Mouse (Mus musculus) G1E (cell line): ENCODE measurements around the gene Ap2m1. TPM values are rescaled to one million over a fixed set of nuclear protein-coding genes. Genes with fewer than 3 reads are reported as not detected.

Source experiments
- ATAC-seq: 2 replicates; pipeline ENCODE4 v1.8.0; 2016; ENCODE audit warnings: mild to moderate bottlenecking; ENCODE audit not compliant: insufficient number of reproducible peaks, poor library complexity, low FRiP score, severe bottlenecking; ENCODE audit errors: extremely low read depth
- DNase-seq: peaks from one replicate; pipeline ENCODE4 v3.0.0; 2012; ENCODE audit warnings: low spot score
- H3K27me3 ChIP-seq: 2 replicates; pipeline ENCODE4 v1.6.1; 2012; ENCODE audit warnings: mild to moderate bottlenecking, low read length, inconsistent platforms; ENCODE audit not compliant: insufficient read depth
- H3K36me3 ChIP-seq: replicated peaks from 2 replicates; pipeline ENCODE3; 2012; ENCODE audit warnings: mild to moderate bottlenecking, inconsistent platforms
- H3K4me1 ChIP-seq: 2 replicates; pipeline ENCODE4 v1.6.1; 2012; ENCODE audit warnings: low read depth, low read length, inconsistent platforms, mixed read lengths; ENCODE audit not compliant: insufficient read depth
- H3K4me3 ChIP-seq: 2 replicates; pipeline ENCODE4 v1.5.1; 2012; ENCODE audit warnings: low read depth, mild to moderate bottlenecking, inconsistent platforms, low read length, moderate library complexity, mixed read lengths
- H3K9me3 ChIP-seq: replicated peaks from 2 replicates; pipeline ENCODE4 v1.6.1; 2012; ENCODE audit warnings: inconsistent platforms
- CTCF ChIP-seq: IDR thresholded peaks from 2 replicates; pipeline ENCODE4 v1.5.1; 2012; ENCODE audit warnings: low read depth, low read length, inconsistent platforms, mixed read lengths
- GATA1 ChIP-seq: IDR thresholded peaks from 2 replicates; pipeline ENCODE4 v1.6.1; 2012; ENCODE audit warnings: borderline replicate concordance, low read length, inconsistent platforms, mixed read lengths
- GATA2 ChIP-seq: IDR thresholded peaks from 2 replicates; pipeline ENCODE4 v1.6.1; 2012; ENCODE audit warnings: low read depth, low read length, inconsistent platforms, borderline replicate concordance
- POLR2AphosphoS5 ChIP-seq: IDR thresholded peaks from 2 replicates; pipeline ENCODE4 v1.6.1; 2012; ENCODE audit warnings: low read depth, low read length, inconsistent platforms; ENCODE audit not compliant: insufficient replicate concordance
- TAL1 ChIP-seq: conservative IDR thresholded peaks from 2 replicates; pipeline ENCODE4 v1.6.1; 2012; ENCODE audit warnings: low read depth, low read length, inconsistent platforms, mixed read lengths
- polyA plus RNA-seq: library from polyadenylated mRNA; stranded (reverse); fragments of >175 nt; gene quantifications from 2 replicates; pipeline ENCODE4 v1.2.3, GENCODE M21; 2012
- total RNA-seq, 2 experiments: library from RNA; stranded (forward) in 1 of 2; stranded (reverse) in 1 of 2; fragments of 200-1000 nt in 1 of 2; fragments of >200 nt in 1 of 2; fragmentation: Nextera tagmentation in 1 of 2; gene quantifications; 2 replicates each; pipeline ENCODE4 v1.2.3; 2014 to 2017

Gene Ap2m1
- total and polyA plus RNA-seq, 3 experiments = 73.4 to 342 (median 186) TPM

GRCm38 (mm10) chr16:20565075-20565474, 29.8 kb downstream of the Ap2m1 start:
- DNase-seq = no peak
- no peak overlapping the region for H3K4me3 ChIP-seq
- peaks cover 11% of the 10 kb centered on the region for H3K27me3 ChIP-seq
- peaks cover 7% of the 10 kb centered on the region for H3K4me1 ChIP-seq
- ATAC-seq = no peak
- TF ChIP-seq GATA1 (no peak), TAL1 (no peak), POLR2AphosphoS5 (no peak), GATA2 (no peak), CTCF (no peak)
- H3K9me3 ChIP-seq = no peaks in the 10 kb centered on the region
- peaks cover 36% of the 10 kb centered on the region for H3K36me3 ChIP-seq

- DNase-seq (no peak), ATAC-seq (no peak)
- Histone ChIP-seq H3K9me3 (peaks cover 8% of the 10 kb centered on the region), H3K4me3 (peak within 1 kb of the TSS; percentile 71), H3K36me3 (no peaks in the 10 kb centered on the region), H3K4me1 (peaks cover 48% of the 10 kb centered on the region), H3K27me3 (peaks cover 40% of the 10 kb centered on the region)
- TF ChIP-seq POLR2AphosphoS5 (no peak), GATA1 (no peak), TAL1 (no peak), GATA2 (no peak), CTCF (no peak)
These were observed 54.2 kb downstream of the Ap2m1 start, which contains the start of gene Vwa5b2 for GRCm38 (mm10) chr16:20589366-20589938. Gene Vwa5b2 (plus strand): TSS chr16:20589471.

GRCm38 (mm10) chr16:20589939-20590679, 54.8 kb downstream of the Ap2m1 start:
- H3K4me1 ChIP-seq = peaks cover 55% of the 10 kb centered on the region
- no peak for ATAC-seq
- H3K36me3 ChIP-seq = no peaks in the 10 kb centered on the region
- peaks cover 40% of the 10 kb centered on the region for H3K27me3 ChIP-seq
- TF ChIP-seq GATA1 (no peak), TAL1 (no peak), POLR2AphosphoS5 (no peak), CTCF (no peak), GATA2 (no peak)
- peak overlapping the region; percentile 71 for H3K4me3 ChIP-seq
- DNase-seq = no peak
- H3K9me3 ChIP-seq = peaks cover 8% of the 10 kb centered on the region

GRCm38 (mm10) chr16:20590680-20591038, 55.4 kb downstream of the Ap2m1 start:
- no peak for ATAC-seq
- Histone ChIP-seq H3K4me3 (peak overlapping the region; percentile 71; the same call in 1 of the 2 replicates), H3K9me3 (peaks cover 8% of the 10 kb centered on the region), H3K36me3 (no peaks in the 10 kb centered on the region), H3K27me3 (peaks cover 40% of the 10 kb centered on the region), H3K4me1 (peaks cover 60% of the 10 kb centered on the region)
- no peak for DNase-seq
- TF ChIP-seq GATA1 (no peak), TAL1 (no peak), GATA2 (no peak), CTCF (no peak), POLR2AphosphoS5 (no peak)

- peaks cover 66% of the 10 kb centered on the region for H3K4me1 ChIP-seq
- DNase-seq (no peak), ATAC-seq (no peak)
- H3K27me3 ChIP-seq = peaks cover 40% of the 10 kb centered on the region
- no peaks in the 10 kb centered on the region for H3K36me3 ChIP-seq
- TF ChIP-seq POLR2AphosphoS5 (no peak), GATA2 (no peak), TAL1 (no peak), CTCF (no peak), GATA1 (no peak)
- peak overlapping the region; percentile 57; the same call in 1 of the 2 replicates for H3K4me3 ChIP-seq
- H3K9me3 ChIP-seq = peaks cover 8% of the 10 kb centered on the region
These were observed 55.9 kb downstream of the Ap2m1 start for GRCm38 (mm10) chr16:20591076-20591705.

Other genes starting within 250 kb of the Ap2m1 start
- gene Parl, start 233.1 kb upstream of the Ap2m1 start, total RNA-seq (2014; fragmentation: Nextera tagmentation) = 68.8 and 70.4 TPM in 2 replicates
- 85.7 and 131 TPM in 2 replicates for gene Parl, start 233.1 kb upstream of the Ap2m1 start, total RNA-seq (2017)
- 301 and 317 TPM in 2 replicates for gene Parl, start 233.1 kb upstream of the Ap2m1 start, polyA plus RNA-seq
- not detected in 2 replicates for gene Cyp2ab1, start 210.1 kb upstream of the Ap2m1 start, total RNA-seq (2014; fragmentation: Nextera tagmentation)
- gene Cyp2ab1, start 210.1 kb upstream of the Ap2m1 start, total RNA-seq (2017) = 0.17 TPM in 1 of 2 replicates, not detected in the other
- gene Cyp2ab1, start 210.1 kb upstream of the Ap2m1 start, polyA plus RNA-seq = not detected in 2 replicates
- gene Abcc5, start 109.1 kb upstream of the Ap2m1 start, total RNA-seq (2014; fragmentation: Nextera tagmentation) = 59.5 and 76.4 TPM in 2 replicates
- gene Abcc5, start 109.1 kb upstream of the Ap2m1 start, total RNA-seq (2017) = 20.7 and 24.6 TPM in 2 replicates
- gene Abcc5, start 109.1 kb upstream of the Ap2m1 start, polyA plus RNA-seq = 3.2 and 3.6 TPM in 2 replicates
- 40.5 and 43.6 TPM in 2 replicates for gene Eif2b5, start 36.7 kb upstream of the Ap2m1 start, total RNA-seq (2014; fragmentation: Nextera tagmentation)
- gene Eif2b5, start 36.7 kb upstream of the Ap2m1 start, total RNA-seq (2017) = 105 and 107 TPM in 2 replicates
- 24.8 and 25.5 TPM in 2 replicates for gene Eif2b5, start 36.7 kb upstream of the Ap2m1 start, polyA plus RNA-seq
- 51.8 and 57.2 TPM in 2 replicates for gene Dvl3, start 18.5 kb upstream of the Ap2m1 start, total RNA-seq (2014; fragmentation: Nextera tagmentation)
- gene Dvl3, start 18.5 kb upstream of the Ap2m1 start, total RNA-seq (2017) = 2.8 and 3.0 TPM in 2 replicates
- gene Dvl3, start 18.5 kb upstream of the Ap2m1 start, polyA plus RNA-seq = 26.9 and 28.2 TPM in 2 replicates
- gene Abcf3, start 13.1 kb downstream of the Ap2m1 start, total RNA-seq (2014; fragmentation: Nextera tagmentation) = 34.6 and 35.1 TPM in 2 replicates
- 66.1 and 70.1 TPM in 2 replicates for gene Abcf3, start 13.1 kb downstream of the Ap2m1 start, total RNA-seq (2017)
- 21.1 and 22.1 TPM in 2 replicates for gene Abcf3, start 13.1 kb downstream of the Ap2m1 start, polyA plus RNA-seq
- gene Vwa5b2, start 54.0 kb downstream of the Ap2m1 start, total RNA-seq (2014; fragmentation: Nextera tagmentation) = not detected in 2 replicates
- gene Vwa5b2, start 54.0 kb downstream of the Ap2m1 start, total RNA-seq (2017) = 0.29 TPM in 1 of 2 replicates, not detected in the other
- 0.02 and 0.07 TPM in 2 replicates for gene Vwa5b2, start 54.0 kb downstream of the Ap2m1 start, polyA plus RNA-seq
- gene Eef1akmt4, start 76.1 kb downstream of the Ap2m1 start, total RNA-seq (2014; fragmentation: Nextera tagmentation) = 16.4 and 22.1 TPM in 2 replicates
- gene Eef1akmt4, start 76.1 kb downstream of the Ap2m1 start, total RNA-seq (2017) = 9.8 and 11.5 TPM in 2 replicates
- 6.0 and 8.7 TPM in 2 replicates for gene Eef1akmt4, start 76.1 kb downstream of the Ap2m1 start, polyA plus RNA-seq
- not detected in 2 replicates for gene Gm49333, start 76.1 kb downstream of the Ap2m1 start, total RNA-seq (2014; fragmentation: Nextera tagmentation)
- gene Gm49333, start 76.1 kb downstream of the Ap2m1 start, total RNA-seq (2017) = not detected in 2 replicates
- not detected in 2 replicates for gene Gm49333, start 76.1 kb downstream of the Ap2m1 start, polyA plus RNA-seq
- gene Alg3, start 76.3 kb downstream of the Ap2m1 start, total RNA-seq (2014; fragmentation: Nextera tagmentation) = 36.3 and 45.6 TPM in 2 replicates
- 9.9 and 12.0 TPM in 2 replicates for gene Alg3, start 76.3 kb downstream of the Ap2m1 start, total RNA-seq (2017)
- gene Alg3, start 76.3 kb downstream of the Ap2m1 start, polyA plus RNA-seq = 5.5 and 12.8 TPM in 2 replicates
- gene Camk2n2, start 85.8 kb downstream of the Ap2m1 start, total RNA-seq (2014; fragmentation: Nextera tagmentation) = not detected in 2 replicates
- gene Camk2n2, start 85.8 kb downstream of the Ap2m1 start, total RNA-seq (2017) = 0.22 and 0.58 TPM in 2 replicates
- 1.1 and 1.2 TPM in 2 replicates for gene Camk2n2, start 85.8 kb downstream of the Ap2m1 start, polyA plus RNA-seq
- 0.58 TPM in 1 of 2 replicates, not detected in the other for gene Ece2, start 94.3 kb downstream of the Ap2m1 start, total RNA-seq (2014; fragmentation: Nextera tagmentation)
- gene Ece2, start 94.3 kb downstream of the Ap2m1 start, total RNA-seq (2017) = 0.12 and 0.16 TPM in 2 replicates
- gene Ece2, start 94.3 kb downstream of the Ap2m1 start, polyA plus RNA-seq = not detected in 2 replicates
- 175 and 205 TPM in 2 replicates for gene Psmd2, start 116.2 kb downstream of the Ap2m1 start, total RNA-seq (2014; fragmentation: Nextera tagmentation)
- gene Psmd2, start 116.2 kb downstream of the Ap2m1 start, total RNA-seq (2017) = 246 and 273 TPM in 2 replicates
- gene Psmd2, start 116.2 kb downstream of the Ap2m1 start, polyA plus RNA-seq = 349 and 352 TPM in 2 replicates
- 325 and 411 TPM in 2 replicates for gene Eif4g1, start 132.8 kb downstream of the Ap2m1 start, total RNA-seq (2014; fragmentation: Nextera tagmentation)
- gene Eif4g1, start 132.8 kb downstream of the Ap2m1 start, total RNA-seq (2017) = 257 and 270 TPM in 2 replicates
- gene Eif4g1, start 132.8 kb downstream of the Ap2m1 start, polyA plus RNA-seq = 957 and 1,213 TPM in 2 replicates
- 3.1 and 3.9 TPM in 2 replicates for gene Fam131a, start 157.8 kb downstream of the Ap2m1 start, total RNA-seq (2014; fragmentation: Nextera tagmentation)
- 1.2 and 2.6 TPM in 2 replicates for gene Fam131a, start 157.8 kb downstream of the Ap2m1 start, total RNA-seq (2017)
- gene Fam131a, start 157.8 kb downstream of the Ap2m1 start, polyA plus RNA-seq = 9.5 and 10.1 TPM in 2 replicates
- gene Polr2h, start 182.2 kb downstream of the Ap2m1 start, total RNA-seq (2014; fragmentation: Nextera tagmentation) = 17.5 and 22.7 TPM in 2 replicates
- gene Polr2h, start 182.2 kb downstream of the Ap2m1 start, total RNA-seq (2017) = 95.7 and 97.6 TPM in 2 replicates
- 3.3 and 6.1 TPM in 2 replicates for gene Polr2h, start 182.2 kb downstream of the Ap2m1 start, polyA plus RNA-seq
- gene Clcn2, start 182.3 kb downstream of the Ap2m1 start, total RNA-seq (2014; fragmentation: Nextera tagmentation) = 25.8 and 26.7 TPM in 2 replicates
- gene Clcn2, start 182.3 kb downstream of the Ap2m1 start, total RNA-seq (2017) = 16.4 and 23.3 TPM in 2 replicates
- gene Clcn2, start 182.3 kb downstream of the Ap2m1 start, polyA plus RNA-seq = 32.6 and 55.5 TPM in 2 replicates
- gene Chrd, start 197.6 kb downstream of the Ap2m1 start, total RNA-seq (2014; fragmentation: Nextera tagmentation) = not detected in 2 replicates
- 0.05 and 0.06 TPM in 2 replicates for gene Chrd, start 197.6 kb downstream of the Ap2m1 start, total RNA-seq (2017)
- not detected in 2 replicates for gene Chrd, start 197.6 kb downstream of the Ap2m1 start, polyA plus RNA-seq
- gene Thpo, start 199.0 kb downstream of the Ap2m1 start, total RNA-seq (2014; fragmentation: Nextera tagmentation) = not detected in 2 replicates
- gene Thpo, start 199.0 kb downstream of the Ap2m1 start, total RNA-seq (2017) = not detected in 2 replicates
- not detected in 2 replicates for gene Thpo, start 199.0 kb downstream of the Ap2m1 start, polyA plus RNA-seq